Mouse (Mus musculus): ENCODE data around the gene Astn2. TPM values are rescaled to one million over a fixed set of nuclear protein-coding genes. Genes with fewer than 3 reads are reported as not detected.

Astn2 gene
- total and polyA plus RNA-seq, 2 experiments from 2014 or later, result 3.0 to 51.4 TPM

- ATAC-seq, result no peak
- no peak for TF ChIP-seq CTCF (IDR thresholded peaks at IDR 0.05; ENCODE audit: low read depth)
- Histone ChIP-seq H3K4me1 (ENCODE audit: insufficient read depth, low read length) (no peaks in the 10 kb centered on the region), H3K9ac (replicated peaks; ENCODE audit: low read length) (no peak overlapping the region), H3K36me3 (ENCODE audit: insufficient read depth, low read length) (no peaks in the 10 kb centered on the region), H3K4me3 (ENCODE audit: low read length) (no peak overlapping the region), H3K4me2 (ENCODE audit: low read depth, low read length) (no peak overlapping the region), H3K9me3 (ENCODE audit: low read length) (no peaks in the 10 kb centered on the region), H3K27ac (no peak overlapping the region), H3K27me3 (ENCODE audit: insufficient read depth, low read length) (no peaks in the 10 kb centered on the region)
- 67% methylated on average over 6 of the region's 6 CpGs for WGBS
- DNase-seq (ENCODE audit: low spot score), result no peak
These were observed 1001.4 kb downstream of the Astn2 start for GRCm38 (mm10) chr4:65402836-65403634.

GRCm38 (mm10) chr4:65402286-65402685 is 1002.1 kb downstream of the Astn2 start:
- H3K4me1 ChIP-seq (ENCODE audit: insufficient read depth, low read length), result no peaks in the 10 kb centered on the region
- ATAC-seq (no peak), DNase-seq (ENCODE audit: low spot score) (no peak)
- no peak overlapping the region for H3K4me2 ChIP-seq (ENCODE audit: low read depth, low read length)
- no peak overlapping the region for H3K27ac ChIP-seq
- no peak overlapping the region for H3K4me3 ChIP-seq (ENCODE audit: low read length)
- no peak overlapping the region for H3K9ac ChIP-seq (replicated peaks; ENCODE audit: low read length)
- no peaks in the 10 kb centered on the region for H3K27me3 ChIP-seq (ENCODE audit: insufficient read depth, low read length)
- no peak for TF ChIP-seq CTCF (IDR thresholded peaks at IDR 0.05; ENCODE audit: low read depth)
- no peaks in the 10 kb centered on the region for H3K9me3 ChIP-seq (ENCODE audit: low read length)
- no peaks in the 10 kb centered on the region for H3K36me3 ChIP-seq (ENCODE audit: insufficient read depth, low read length)
- WGBS, result 85% methylated on average over 5 of the region's 5 CpGs

GRCm38 (mm10) chr4:65399457-65399856 is 1005.0 kb downstream of the Astn2 start:
- WGBS, result 95% methylated on average over 4 of the region's 4 CpGs
- DNase-seq (ENCODE audit: low spot score) (no peak), ATAC-seq (no peak)
- no peak overlapping the region for H3K4me2 ChIP-seq (ENCODE audit: low read depth, low read length)
- no peaks in the 10 kb centered on the region for H3K36me3 ChIP-seq (ENCODE audit: insufficient read depth, low read length)
- no peak overlapping the region for H3K9ac ChIP-seq (replicated peaks; ENCODE audit: low read length)
- H3K27ac ChIP-seq, result no peak overlapping the region
- H3K4me3 ChIP-seq (ENCODE audit: low read length), result no peak overlapping the region
- H3K9me3 ChIP-seq (ENCODE audit: low read length), result no peaks in the 10 kb centered on the region
- H3K27me3 ChIP-seq (ENCODE audit: insufficient read depth, low read length), result no peaks in the 10 kb centered on the region
- H3K4me1 ChIP-seq (ENCODE audit: insufficient read depth, low read length), result no peaks in the 10 kb centered on the region
- TF ChIP-seq CTCF (IDR thresholded peaks at IDR 0.05; ENCODE audit: low read depth), result no peak

- TF ChIP-seq CTCF (IDR thresholded peaks at IDR 0.05; ENCODE audit: low read depth), result no peak
- 69% methylated on average over 3 of the region's 3 CpGs for WGBS
- H3K4me1 ChIP-seq (ENCODE audit: insufficient read depth, low read length), result no peaks in the 10 kb centered on the region
These were observed 1007.6 kb downstream of the Astn2 start for GRCm38 (mm10) chr4:65396806-65397205.

GRCm38 (mm10) chr4:65391001-65391400 is 1013.4 kb downstream of the Astn2 start:
- Histone ChIP-seq H3K9me3 (ENCODE audit: low read length) (no peaks in the 10 kb centered on the region), H3K9ac (replicated peaks; ENCODE audit: low read length) (no peak overlapping the region), H3K4me1 (ENCODE audit: insufficient read depth, low read length) (no peaks in the 10 kb centered on the region), H3K36me3 (ENCODE audit: insufficient read depth, low read length) (no peaks in the 10 kb centered on the region), H3K27me3 (ENCODE audit: insufficient read depth, low read length) (no peaks in the 10 kb centered on the region), H3K4me2 (ENCODE audit: low read depth, low read length) (no peak overlapping the region), H3K4me3 (ENCODE audit: low read length) (no peak overlapping the region), H3K27ac (no peak overlapping the region)
- WGBS, result 75% methylated on average over 4 of the region's 4 CpGs
- ATAC-seq, result no peak
- TF ChIP-seq CTCF (IDR thresholded peaks at IDR 0.05; ENCODE audit: low read depth), result no peak
- no peak for DNase-seq (ENCODE audit: low spot score)

More at GRCm38 (mm10) chr4:65396806-65397205, 1007.6 kb downstream of the Astn2 start:
- H3K9ac ChIP-seq (replicated peaks; ENCODE audit: low read length), result no peak overlapping the region
- H3K27me3 ChIP-seq (ENCODE audit: insufficient read depth, low read length), result no peaks in the 10 kb centered on the region
- no peak overlapping the region for H3K4me2 ChIP-seq (ENCODE audit: low read depth, low read length)
- H3K4me3 ChIP-seq (ENCODE audit: low read length), result no peak overlapping the region
- no peaks in the 10 kb centered on the region for H3K36me3 ChIP-seq (ENCODE audit: insufficient read depth, low read length)
- ATAC-seq, result no peak
- no peak for DNase-seq (ENCODE audit: low spot score)
- no peaks in the 10 kb centered on the region for H3K9me3 ChIP-seq (ENCODE audit: low read length)
- no peak overlapping the region for H3K27ac ChIP-seq

- Histone ChIP-seq H3K9ac (replicated peaks; ENCODE audit: low read length) (no peak overlapping the region), H3K36me3 (ENCODE audit: insufficient read depth, low read length) (no peaks in the 10 kb centered on the region), H3K4me1 (ENCODE audit: insufficient read depth, low read length) (no peaks in the 10 kb centered on the region), H3K4me3 (ENCODE audit: low read length) (no peak overlapping the region), H3K27me3 (ENCODE audit: insufficient read depth, low read length) (no peaks in the 10 kb centered on the region), H3K9me3 (ENCODE audit: low read length) (no peaks in the 10 kb centered on the region), H3K4me2 (ENCODE audit: low read depth, low read length) (no peak overlapping the region), H3K27ac (no peak overlapping the region)
- DNase-seq (ENCODE audit: low spot score) (no peak), ATAC-seq (no peak)
- TF ChIP-seq CTCF (IDR thresholded peaks at IDR 0.05; ENCODE audit: low read depth), result no peak
- 91% methylated on average over 4 of the region's 4 CpGs for WGBS
These were observed 1021.3 kb downstream of the Astn2 start for GRCm38 (mm10) chr4:65383070-65383469.

- WGBS, result 93% methylated on average over 4 of the region's 4 CpGs
These were observed 1025.0 kb downstream of the Astn2 start for GRCm38 (mm10) chr4:65379461-65379860.

More at GRCm38 (mm10) chr4:65379461-65379860, 1025.0 kb downstream of the Astn2 start:
- H3K4me2 ChIP-seq (ENCODE audit: low read depth, low read length), result no peak overlapping the region
- H3K27ac ChIP-seq, result no peak overlapping the region
- H3K9me3 ChIP-seq (ENCODE audit: low read length), result no peaks in the 10 kb centered on the region
- no peak for DNase-seq (ENCODE audit: low spot score)
- H3K27me3 ChIP-seq (ENCODE audit: insufficient read depth, low read length), result no peaks in the 10 kb centered on the region
- no peak overlapping the region for H3K9ac ChIP-seq (replicated peaks; ENCODE audit: low read length)
- H3K4me1 ChIP-seq (ENCODE audit: insufficient read depth, low read length), result no peaks in the 10 kb centered on the region
- no peak overlapping the region for H3K4me3 ChIP-seq (ENCODE audit: low read length)
- no peak for ATAC-seq
- no peak for TF ChIP-seq CTCF (IDR thresholded peaks at IDR 0.05; ENCODE audit: low read depth)
- H3K36me3 ChIP-seq (ENCODE audit: insufficient read depth, low read length), result no peaks in the 10 kb centered on the region

Measured in hindbrain, postnatal 0 days (tissue).